Mouse (Mus musculus): ENCODE results near the gene Alox5ap. TPM values are rescaled to one million over a fixed set of nuclear protein-coding genes. Genes with fewer than 3 reads are reported as not detected.
A peak's percentile ranks its signal among the peaks of the same experiment; 100 is the strongest.

Alox5ap gene
- polyA plus RNA-seq, 2 experiments from 2014 or later: 2.1 to 2.5 TPM

DNA sequence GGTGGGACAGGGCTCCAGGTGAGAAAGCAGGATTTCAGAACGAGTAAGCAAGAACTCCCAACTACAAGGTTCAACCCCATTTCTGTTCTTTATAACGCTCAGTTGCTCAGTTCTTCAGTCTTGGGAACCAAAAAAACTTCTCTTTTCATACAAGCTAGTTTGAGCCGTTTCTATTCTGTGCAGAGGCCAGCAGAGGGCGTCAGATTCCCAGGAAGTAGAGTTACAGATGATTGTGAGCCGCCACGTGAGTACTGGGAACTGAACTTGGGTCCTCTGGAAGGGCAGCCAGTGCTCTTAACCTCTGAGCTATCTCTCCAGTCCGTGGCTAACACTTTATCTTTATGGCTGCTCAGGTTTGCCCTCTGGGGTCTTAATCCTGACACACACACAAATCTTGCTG lies 3.1 kb upstream of the Alox5ap start:
- ATAC-seq: no peak

GRCm38 (mm10) chr5:149261866-149262265 lies 2.7 kb upstream of the Alox5ap start:
- ATAC-seq: peak; percentile 41

GRCm38 (mm10) chr5:149264878-149265279 lies 312 bp downstream of the Alox5ap start:
- no peak for ATAC-seq

GRCm38 (mm10) chr5:149266761-149267221 lies 2.2 kb downstream of the Alox5ap start:
- ATAC-seq: peak; percentile 41

- no peak for ATAC-seq
These were observed 2.9 kb downstream of the Alox5ap start for GRCm38 (mm10) chr5:149267493-149267892.

GRCm38 (mm10) chr5:149271291-149271690 lies 6.7 kb downstream of the Alox5ap start:
- ATAC-seq: no peak

- ATAC-seq: no peak
These were observed 8.0 kb downstream of the Alox5ap start for GRCm38 (mm10) chr5:149272535-149272934.

DNA sequence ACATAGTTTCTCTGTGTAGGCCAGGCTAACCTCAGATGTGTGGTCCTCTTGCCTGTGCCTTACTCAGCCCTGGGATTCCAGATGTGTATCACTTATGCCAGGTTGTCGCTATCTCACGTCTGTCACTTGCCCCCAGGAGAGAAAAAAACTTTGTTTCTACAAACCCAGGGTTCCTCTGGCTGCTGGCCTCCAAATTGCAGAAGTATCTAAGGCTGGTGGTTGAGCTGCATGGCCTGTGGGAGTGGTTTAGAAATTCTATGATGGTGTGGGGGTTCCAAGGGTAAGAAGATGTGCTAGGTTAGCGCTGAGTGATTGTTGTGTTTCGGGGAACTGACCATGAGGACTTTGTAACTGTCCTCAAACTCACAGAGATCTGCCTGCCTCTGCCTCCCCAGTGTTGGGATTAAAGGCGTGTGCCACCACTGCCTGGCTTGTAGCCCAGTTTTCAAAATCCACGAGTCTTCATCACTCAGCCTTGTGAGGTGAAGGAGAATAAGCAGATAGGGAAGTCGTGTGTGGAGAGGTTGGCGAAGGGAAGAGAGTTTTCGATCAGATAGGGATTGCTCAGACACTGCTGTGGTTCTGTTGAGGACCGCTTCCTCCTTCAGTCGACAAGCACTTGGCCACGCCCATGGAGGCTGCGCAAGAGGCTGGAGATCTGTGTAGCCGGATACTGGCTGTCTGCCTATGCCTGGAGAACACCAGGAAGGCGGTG lies 10.0 kb downstream of the Alox5ap start:
- ATAC-seq: no peak

- ATAC-seq: no peak
These were observed 10.5 kb downstream of the Alox5ap start for GRCm38 (mm10) chr5:149275105-149275494.

DNA sequence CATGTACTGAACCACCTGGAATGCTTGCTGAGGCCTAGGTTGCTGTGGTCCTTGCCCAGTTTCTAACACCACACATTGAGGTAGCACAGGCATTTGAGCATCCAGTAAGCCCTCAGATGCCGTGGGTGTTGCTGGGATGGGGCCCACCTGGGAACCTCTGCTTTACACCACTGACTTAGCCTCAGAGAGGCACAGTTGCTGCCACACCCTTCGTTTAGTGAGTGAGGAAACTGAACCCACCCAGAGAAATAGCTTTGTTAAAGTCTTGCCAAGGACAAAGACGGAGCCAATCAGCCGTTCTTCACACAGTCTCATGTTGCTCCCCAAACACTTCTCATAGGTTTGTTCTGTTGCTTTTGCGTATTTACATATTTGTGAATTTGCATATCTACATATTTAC lies 13.0 kb downstream of the Alox5ap start:
- no peak for ATAC-seq

- no peak for ATAC-seq
These were observed 14.8 kb downstream of the Alox5ap start for GRCm38 (mm10) chr5:149279273-149279844.

DNA sequence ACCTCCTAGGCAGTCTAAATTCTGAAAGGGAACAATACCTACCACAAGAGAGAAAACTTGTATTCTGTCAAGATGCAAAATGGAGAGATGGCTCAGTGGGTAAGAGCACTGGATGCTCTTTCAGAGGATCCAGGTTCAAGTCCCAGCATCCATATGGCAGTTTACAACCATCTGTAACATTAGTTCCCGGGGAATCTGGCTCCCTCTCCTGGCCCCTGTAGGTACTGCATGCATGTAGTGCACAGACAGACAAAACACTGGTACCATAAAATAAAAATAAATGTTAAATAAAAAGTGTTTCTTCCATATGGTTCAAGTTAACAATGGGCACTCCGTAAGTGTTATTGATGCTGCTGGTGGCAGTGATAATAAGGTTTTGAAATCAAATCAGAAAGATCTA lies 18.4 kb downstream of the Alox5ap start:
- no peak for ATAC-seq

GRCm38 (mm10) chr5:149283821-149284220 lies 19.3 kb downstream of the Alox5ap start:
- no peak for ATAC-seq

DNA sequence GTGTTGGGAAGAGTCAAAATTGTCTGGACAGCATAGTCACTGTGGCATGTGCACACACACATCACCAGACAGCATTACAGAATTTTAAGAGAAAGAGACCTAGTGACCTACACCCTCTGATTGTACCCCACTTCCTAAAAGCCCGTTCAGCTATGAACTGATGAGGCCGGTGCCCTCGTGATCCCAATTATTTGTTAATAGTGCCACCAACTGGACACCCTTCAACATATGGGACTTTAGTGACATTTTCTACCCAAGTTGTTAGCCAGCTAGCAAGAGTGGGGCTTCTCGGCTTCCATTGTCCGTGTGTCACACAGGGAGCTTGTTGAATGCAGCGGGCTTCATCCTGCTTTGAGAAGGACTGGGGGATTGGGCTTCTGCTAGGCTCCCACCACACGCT lies 21.5 kb downstream of the Alox5ap start:
- no peak for ATAC-seq

DNA sequence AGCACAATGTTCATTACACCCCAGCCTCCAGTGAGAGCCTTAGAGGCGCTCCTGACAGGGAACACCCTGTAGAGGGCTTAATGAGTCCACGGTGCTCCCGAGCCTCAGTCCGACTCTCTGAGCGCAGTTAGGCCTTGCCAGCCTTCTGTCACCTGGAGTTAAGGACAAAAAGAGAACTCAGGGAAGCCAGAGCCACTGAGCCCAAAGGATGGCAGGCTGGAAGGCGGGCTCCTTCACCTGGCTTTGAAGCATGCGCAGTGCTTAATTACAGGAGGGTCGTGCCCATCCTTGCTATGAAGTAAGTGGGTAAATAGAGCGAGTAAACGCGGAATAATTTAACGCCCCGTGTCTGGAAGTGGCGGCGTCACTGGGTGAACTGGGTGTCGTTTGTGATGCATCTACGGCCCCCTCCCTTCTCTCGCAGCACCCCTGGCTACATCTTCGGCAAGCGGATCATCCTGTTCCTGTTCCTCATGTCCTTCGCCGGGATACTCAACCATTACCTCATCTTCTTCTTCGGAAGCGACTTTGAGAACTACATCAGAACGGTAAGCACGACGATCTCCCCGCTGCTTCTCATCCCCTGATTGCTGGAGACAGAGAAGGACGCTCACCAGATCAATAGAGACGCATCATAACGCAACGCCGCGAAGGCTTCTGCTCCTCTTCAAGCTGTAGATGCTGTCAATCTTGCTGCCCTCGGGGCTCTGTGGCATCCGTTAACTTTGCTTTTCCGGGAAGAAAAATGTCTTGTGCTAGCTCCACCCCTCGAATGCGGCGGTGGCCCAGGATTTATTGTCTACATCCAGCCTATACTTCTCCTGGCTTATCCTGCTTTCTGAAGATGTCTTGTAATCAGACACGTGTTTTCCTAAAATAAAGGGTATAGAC lies 22.8 kb downstream of the Alox5ap start:
- no peak for ATAC-seq

GRCm38 (mm10) chr5:149291266-149291665 lies 26.7 kb downstream of the Alox5ap start:
- ATAC-seq: no peak

GRCm38 (mm10) chr5:149293071-149293470 lies 28.5 kb downstream of the Alox5ap start:
- no peak for ATAC-seq

- ATAC-seq: no peak
These were observed 32.2 kb downstream of the Alox5ap start for GRCm38 (mm10) chr5:149296808-149297207.

DNA sequence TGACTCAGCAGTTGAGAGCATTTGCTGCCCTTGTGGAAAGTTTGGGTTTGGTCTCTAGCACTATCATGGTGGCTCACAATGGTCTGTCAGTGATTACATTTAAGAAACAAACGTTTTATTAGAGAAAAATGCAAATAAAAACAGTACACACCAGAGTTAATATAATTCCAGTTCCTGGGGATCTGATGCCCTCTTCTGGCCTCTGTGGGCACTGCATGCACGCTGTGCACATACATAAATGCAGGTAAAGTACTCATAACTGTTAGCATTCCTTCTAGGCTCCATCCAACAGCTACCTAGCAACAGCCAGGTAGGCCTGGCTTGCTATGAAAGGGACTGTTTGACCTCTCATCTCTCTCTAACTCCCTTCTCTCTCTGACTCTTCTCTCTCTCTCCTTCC lies 32.9 kb downstream of the Alox5ap start:
- ATAC-seq: no peak

GRCm38 (mm10) chr5:149298234-149298633 lies 33.7 kb downstream of the Alox5ap start:
- ATAC-seq: no peak

DNA sequence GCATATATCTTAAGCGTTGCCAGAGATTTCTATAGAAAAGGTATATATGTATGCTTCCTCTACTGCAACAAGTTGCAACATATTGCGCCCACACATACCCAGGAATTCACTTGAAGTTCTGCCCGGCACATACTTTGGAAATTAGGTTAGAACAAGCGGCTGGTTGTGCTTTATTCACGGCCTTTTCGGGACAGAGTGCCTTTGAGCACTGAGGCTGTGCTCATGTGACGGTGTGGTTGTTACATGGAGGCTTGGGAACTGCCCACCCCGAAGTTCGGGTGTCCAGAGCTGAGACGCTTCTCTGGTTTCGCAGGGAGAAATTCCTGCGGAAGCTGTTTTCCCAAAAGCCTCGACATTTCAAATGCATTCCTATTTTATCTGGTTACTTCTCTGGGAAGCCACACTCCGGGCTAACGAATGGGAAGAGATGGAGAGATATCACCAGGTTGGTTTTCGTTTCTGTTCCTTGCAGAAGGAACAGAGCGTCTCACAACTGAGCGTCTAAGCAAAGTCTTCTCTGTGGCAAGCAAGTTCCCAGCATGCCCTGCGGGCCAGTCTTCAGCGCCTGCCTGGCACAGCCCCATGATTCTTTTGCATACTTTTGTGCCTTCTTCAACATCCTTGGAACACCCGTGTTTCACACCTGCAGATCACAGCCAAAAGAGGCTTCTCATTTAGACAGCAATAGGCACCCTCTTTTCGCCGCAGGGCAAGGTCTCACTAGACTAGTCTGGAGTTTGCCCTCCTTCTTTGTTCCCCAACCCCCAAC lies 48.5 kb downstream of the Alox5ap start:
- peak; percentile 62 for ATAC-seq

DNA sequence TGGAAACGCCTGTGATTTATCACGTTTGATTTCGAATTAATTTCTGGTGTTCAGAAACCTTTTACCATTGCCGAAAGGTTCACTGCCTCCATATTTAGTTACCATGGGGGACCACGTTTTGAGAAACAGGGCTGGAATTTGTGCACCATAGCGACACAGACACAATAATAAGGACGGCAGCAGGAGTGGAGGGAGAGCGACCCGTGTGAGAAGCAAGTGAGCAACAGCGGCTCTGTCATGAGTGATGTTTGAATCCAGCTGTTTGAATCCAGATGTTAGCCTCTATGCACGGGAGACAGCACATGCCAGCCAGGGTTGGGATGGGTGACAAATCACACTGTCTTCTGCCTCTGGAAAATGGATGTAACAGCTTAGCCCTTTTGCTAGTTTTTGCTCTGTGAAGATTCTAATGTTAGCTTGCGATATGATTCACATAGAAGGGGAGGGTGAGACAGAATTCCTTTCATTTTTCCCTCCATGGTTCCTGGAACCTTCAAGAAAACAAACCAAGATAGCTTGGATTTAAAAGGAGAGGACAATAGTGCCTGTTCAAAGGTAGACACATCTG lies 50.0 kb downstream of the Alox5ap start:
- ATAC-seq: no peak

Data from CD4-positive, CD25-positive, alpha-beta regulatory T cell, adult 4 months (primary cell).